Mouse (Mus musculus): ENCODE measurements around the gene Tssk1.

The Tssk1 gene

GRCm38 (mm10) chr16:17898462-17898861 is 4.4 kb downstream of the Tssk1 start, which contains the start of the genes Dgcr2 and Tssk2:
Gene Dgcr2, minus strand, starts transcription at chr16:17898562.
Gene Tssk2, plus strand, starts transcription at chr16:17898637.
- DNase-seq (ENCODE audit: low read depth, low spot score): no peak

DNA sequence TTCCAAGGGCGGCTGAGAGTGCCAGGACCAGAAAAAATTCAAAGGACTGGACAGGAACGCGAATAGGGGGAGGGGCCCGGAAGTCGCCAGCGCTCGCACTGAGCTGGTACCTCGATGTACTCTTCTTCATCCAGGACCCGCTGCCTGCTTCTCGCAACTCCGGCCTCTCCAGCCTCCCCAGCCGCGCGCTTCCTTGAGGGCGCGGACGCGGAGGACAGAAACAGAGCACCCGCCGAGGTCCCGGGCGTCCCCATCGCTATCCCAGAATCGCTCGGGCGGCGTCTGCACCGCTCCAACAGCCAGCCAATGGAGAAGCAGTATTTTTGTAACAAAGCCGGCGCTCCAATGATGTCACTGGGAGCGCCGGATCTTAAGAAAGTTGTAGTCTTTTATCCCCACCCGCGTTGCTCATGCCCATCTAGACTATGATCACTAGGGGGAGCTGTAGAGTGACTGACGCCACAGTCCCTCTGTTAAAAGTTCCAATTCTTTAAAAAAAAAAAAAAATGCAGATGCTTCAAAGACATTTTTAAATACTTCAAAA is 17.1 kb downstream of the Tssk1 start, which contains the start of gene Ess2:
Gene Ess2 (minus strand): TSS at position 297 of the 544 bp plus-strand sequence.
- DNase-seq (ENCODE audit: low read depth, low spot score): peak; percentile 98

DNA sequence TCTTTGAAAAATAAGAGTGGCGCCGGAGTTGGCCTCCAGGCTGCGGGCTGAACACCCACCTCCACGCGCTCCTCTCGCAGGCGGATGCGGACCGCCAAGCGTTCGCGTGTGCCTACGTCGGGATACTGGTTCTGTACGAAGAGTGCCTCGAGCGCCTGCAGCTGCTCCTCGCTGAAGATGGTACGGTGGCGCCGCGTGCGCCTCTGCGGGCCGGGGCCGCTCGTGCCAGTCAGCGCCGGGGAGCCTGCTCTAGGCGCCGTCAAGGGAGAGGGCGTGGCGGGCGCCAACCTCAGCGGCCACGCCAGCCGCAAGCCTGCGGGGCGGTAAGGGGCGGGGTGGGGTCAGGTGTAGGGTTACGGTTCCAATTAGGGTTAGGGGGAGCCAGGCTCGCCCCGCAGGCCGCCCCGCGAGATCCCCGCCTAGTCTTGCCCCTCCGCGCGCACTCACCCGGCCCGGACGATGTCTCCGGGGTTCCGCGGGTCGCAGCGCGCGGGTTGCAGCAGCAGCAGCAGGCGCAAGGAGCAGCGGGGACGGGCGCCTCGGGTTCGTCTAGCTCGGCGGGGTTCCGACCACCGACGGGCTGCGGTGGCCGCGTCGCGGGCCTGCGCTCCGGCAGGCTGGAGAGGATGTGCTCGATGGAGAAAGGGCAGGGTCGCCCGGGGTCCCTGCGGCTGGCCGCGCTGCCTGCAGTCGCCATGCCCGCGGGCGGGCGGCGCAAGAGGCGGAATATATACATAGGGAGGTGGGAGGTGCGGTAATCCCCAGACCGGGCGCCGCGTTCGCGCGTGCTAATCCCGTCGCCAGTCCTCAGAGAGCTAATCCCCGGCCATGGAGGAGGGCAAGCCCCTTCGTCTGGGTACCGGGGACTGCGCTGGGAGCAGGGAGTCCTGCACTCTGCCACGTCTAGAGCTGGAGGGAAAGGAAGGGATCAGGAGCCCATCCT is 20.6 kb downstream of the Tssk1 start, which contains the start of gene Gsc2:
Gene Gsc2 (minus strand): TSS at position 753 of the 943 bp plus-strand sequence.
- no peak for DNase-seq (ENCODE audit: low read depth, low spot score)

GRCm38 (mm10) chr16:17920586-17920985 is 26.6 kb downstream of the Tssk1 start:
- no peak for DNase-seq (ENCODE audit: low read depth, low spot score)

- DNase-seq (ENCODE audit: low read depth, low spot score): peak; percentile 97
These were observed 27.5 kb downstream of the Tssk1 start for GRCm38 (mm10) chr16:17921325-17922162.

DNA sequence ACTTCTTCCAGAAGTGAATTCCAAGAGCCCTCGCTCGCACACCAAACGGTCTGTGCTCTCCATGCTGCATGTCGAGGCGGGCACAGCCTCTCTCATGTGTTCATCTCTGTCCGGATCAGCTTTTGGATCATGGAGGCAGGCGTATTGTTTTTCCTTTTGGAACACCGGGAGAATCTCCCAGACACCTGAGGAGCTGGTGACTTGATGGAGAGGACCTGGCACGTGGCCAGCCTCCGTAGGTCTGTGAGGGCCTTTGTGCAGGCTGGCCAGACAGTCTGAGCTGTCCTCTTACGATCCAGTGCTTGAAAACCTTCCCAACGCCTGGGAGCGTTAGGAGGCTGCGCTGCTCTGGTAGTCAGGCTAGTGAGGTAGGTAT is 28.1 kb downstream of the Tssk1 start:
- DNase-seq (ENCODE audit: low read depth, low spot score): no peak

DNA sequence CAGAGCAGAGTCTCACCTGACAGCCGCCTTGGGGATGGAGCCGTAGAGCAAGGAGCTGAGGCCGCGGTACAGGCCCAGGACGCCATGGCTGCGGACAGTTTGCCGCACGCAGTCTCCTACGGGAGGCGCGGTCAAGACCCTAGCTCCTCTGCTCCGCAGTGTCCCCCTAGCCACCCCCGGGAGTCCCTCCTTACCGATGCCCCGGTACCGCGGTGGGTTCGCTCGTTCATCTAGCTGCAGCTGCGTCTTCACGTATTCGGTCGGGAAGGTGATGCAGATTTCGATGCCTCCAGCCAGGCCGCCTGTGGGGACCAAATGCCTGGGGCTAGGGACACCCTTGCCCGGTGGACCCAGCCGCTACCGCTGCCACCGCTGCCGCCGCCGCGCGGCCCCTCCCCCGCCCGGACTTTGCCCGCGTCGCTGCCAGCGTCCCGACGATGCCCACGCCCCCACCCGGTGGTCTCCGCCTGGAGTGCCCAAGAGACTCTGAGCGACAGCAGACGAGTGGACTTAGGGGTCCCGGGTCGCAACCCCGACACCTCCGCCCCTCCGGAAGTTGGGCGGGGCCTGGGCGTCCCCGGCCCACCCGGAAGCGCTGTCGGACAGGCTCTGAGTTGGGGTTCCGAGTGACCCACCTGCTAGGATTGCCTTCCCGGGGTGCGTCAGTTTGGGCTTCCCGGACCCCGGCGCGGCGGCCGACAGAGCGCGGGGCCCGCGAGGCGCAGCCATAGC is 33.5 kb downstream of the Tssk1 start:
- no peak for DNase-seq (ENCODE audit: low read depth, low spot score)

DNA sequence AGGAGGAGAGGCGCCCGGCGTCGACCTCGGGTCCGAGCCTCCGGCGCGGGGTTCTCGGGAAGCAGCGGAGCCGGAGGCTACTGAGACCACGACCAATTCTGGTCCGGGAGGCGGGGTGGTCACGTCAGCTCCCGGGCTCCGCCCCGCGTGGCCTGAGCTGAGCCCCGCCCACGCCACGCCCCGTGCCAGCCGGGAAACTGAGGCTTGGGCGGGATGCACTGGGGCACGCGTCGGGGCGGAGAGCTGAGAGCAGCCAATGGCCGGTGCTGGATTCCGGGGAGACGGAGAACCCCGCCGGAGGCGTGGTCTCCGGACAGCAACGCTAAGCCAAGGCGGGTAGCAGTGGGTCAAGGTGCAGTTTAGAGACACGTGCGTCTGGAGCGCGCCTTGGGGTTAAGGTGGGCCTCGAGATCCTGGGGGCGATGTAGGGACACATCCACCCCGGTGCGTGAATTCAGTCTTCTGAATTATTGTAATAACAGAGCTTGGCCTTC is 34.1 kb downstream of the Tssk1 start, which contains the start of gene Slc25a1:
Gene Slc25a1 (minus strand): TSS at position 133 of the 494 bp plus-strand sequence.
- DNase-seq (ENCODE audit: low read depth, low spot score): no peak

- no peak for DNase-seq (ENCODE audit: low read depth, low spot score)
These were observed 34.6 kb downstream of the Tssk1 start for GRCm38 (mm10) chr16:17928627-17929104.

DNA sequence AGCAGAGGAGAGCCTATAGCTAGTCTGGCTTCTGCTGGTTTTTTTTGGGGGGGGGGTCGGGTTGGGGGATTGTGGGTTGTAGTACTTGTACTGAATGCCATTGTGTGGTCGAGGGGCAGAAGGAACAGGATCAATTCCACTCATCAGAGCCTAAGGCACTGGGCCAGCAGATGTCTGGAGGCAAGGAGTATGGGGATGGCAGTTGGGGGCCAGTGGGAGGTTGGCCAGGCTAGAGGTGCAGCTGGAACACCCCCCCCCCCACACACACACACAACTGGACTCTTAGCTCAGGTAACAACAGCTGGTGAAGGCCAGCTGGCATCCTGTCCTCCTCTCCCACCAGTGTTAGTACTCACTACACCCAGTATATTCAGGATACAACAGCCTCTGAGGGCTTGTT is 35.2 kb downstream of the Tssk1 start:
- DNase-seq (ENCODE audit: low read depth, low spot score): no peak

DNA sequence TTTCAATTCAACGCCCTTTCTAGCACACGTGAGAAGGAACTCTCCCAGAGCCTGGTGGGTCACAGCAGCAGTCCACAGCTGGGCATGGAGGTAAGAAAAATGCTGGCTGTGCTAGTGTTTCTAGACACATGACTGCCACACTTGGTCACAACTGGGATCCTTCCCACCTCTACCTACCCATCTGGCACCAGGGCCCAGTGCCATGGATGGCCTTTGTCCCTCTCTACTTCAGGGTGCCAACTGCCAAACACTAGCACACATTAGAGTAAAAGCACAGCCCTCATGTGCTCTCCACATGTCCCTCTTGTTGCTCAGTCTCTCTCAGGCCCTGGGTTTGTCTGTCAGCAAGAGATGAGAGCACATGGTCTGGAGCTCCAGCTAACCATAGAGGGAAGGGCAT is 35.6 kb downstream of the Tssk1 start:
- no peak for DNase-seq (ENCODE audit: low read depth, low spot score)

DNA sequence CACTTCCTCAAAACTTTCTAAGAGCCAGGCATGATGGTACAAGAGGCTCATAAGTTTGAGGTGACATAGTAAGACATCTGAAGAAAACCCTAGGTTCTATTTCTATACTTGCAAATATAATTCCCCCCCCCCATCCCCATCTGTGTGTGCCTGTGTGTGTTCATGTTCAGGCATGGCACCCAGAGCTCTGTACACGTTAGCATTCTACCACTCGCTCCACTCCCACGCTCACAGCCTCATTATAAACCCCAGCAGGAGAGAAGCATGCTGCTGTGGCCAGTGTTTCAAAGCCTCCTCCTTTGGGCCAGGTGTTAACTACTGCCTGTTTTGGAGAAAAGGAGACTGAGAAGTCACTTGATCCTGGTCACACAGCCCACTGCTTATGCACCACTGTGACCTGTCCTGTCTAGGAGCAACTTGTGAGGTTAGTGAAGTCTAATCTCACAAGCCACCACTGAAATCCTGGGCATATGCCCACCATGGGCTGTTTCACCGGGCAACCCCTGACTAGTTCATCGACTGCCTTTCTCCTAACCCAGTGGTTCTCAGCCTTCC is 38.0 kb downstream of the Tssk1 start:
- DNase-seq (ENCODE audit: low read depth, low spot score): no peak

GRCm38 (mm10) chr16:17933594-17934444 is 39.8 kb downstream of the Tssk1 start:
- no peak for DNase-seq (ENCODE audit: low read depth, low spot score)

DNA sequence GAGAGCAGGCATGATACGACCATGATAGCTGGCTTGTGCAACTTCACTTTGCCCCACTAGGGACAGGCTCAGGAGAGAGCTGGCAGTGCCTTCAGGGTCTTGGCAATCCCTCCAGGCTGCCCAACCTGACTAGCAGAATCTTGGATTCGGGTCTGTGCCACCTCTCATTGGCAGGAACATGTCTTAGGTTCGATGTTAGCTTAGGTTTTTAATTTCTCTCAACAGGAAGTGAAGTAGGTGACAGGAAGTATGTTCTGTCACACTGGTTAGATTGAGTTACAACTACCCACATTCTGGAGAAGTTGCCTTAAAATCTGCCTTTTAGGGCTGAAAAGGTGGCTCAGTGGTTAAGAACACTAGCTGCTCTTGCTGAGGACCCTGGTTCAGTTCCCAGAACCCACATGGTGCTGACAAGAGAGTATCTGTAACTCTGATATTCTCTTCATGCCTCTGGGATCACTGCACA is 40.5 kb downstream of the Tssk1 start:
- DNase-seq (ENCODE audit: low read depth, low spot score): no peak

- no peak for DNase-seq (ENCODE audit: low read depth, low spot score)
These were observed 42.8 kb downstream of the Tssk1 start for GRCm38 (mm10) chr16:17936776-17937175.

GRCm38 (mm10) chr16:17938187-17938586 is 44.2 kb downstream of the Tssk1 start:
- DNase-seq (ENCODE audit: low read depth, low spot score): no peak

GRCm38 (mm10) chr16:17938821-17939220 is 44.8 kb downstream of the Tssk1 start:
- DNase-seq (ENCODE audit: low read depth, low spot score): no peak

DNA sequence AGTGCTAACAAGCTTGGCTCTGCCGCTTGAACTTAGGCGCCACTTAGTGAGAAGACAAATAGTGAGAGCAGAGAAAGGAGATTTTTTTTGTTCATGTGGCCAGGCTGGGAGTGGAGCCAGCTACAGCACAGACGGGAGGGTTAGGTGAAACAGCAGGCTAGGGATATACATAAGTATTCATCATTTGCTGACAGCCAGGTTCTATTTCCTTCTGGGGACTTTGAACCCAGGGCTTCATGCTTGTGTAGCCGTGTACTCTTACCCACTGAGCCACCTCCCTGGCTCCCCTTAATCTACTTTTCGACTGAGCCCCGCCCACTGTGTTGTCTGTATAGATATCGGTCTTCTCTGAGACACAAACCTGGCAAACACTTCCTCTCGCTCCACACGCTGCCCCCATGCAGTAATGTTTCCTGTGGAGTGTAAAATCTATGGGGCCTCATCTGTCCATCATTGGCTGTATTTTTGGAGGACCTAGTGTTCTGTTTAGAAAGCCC is 45.3 kb downstream of the Tssk1 start:
- no peak for DNase-seq (ENCODE audit: low read depth, low spot score)

DNA sequence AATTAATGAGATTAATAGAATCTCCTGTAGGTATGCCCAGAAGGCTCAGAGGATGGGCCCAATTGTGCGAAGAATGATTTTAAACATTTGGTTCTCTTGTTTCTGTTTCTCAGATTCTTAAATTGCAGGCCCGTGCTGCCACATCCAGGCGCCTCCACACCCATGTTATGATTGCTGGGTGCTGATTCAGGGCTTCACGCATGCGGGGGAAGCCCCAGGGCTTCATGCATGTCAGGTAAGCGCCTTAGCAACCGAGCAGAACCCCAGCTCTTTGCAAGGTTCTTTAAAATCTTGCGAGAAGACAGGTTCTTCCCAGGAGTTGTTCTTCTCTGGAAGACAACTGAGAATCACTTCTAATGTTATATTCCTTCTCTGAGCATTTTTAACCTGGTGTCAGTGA is 49.4 kb downstream of the Tssk1 start:
- no peak for DNase-seq (ENCODE audit: low read depth, low spot score)
